Mouse (Mus musculus) liver, postnatal 0 days (tissue): ENCODE results near the gene Cyp1b1.

Source experiments
- CTCF ChIP-seq: sonication (generic); IDR thresholded peaks from 2 replicates; pipeline ENCODE4 v1.5.1; 2016; ENCODE audit warnings: antibody characterized with exemption, low read depth
- EP300 ChIP-seq: IDR thresholded peaks from 2 replicates; pipeline ENCODE4 v1.6.1; 2016; ENCODE audit warnings: antibody characterized with exemption, low read depth, mild to moderate bottlenecking

- TF ChIP-seq CTCF (no peak), EP300 (no peak)
Observed at GRCm38 (mm10) chr17:79743507-79743906, 28.6 kb upstream of the Cyp1b1 start.
